Mouse (Mus musculus) adrenal gland, adult 18-20 months (tissue): ENCODE measurements around the gene Olfr1417. TPM values are rescaled to one million over a fixed set of nuclear protein-coding genes. Genes with fewer than 3 reads are reported as not detected.
"Not testable (repeated sequence)": the region's sequence is repeated elsewhere in the genome, so short reads cannot be mapped to it uniquely, and the experiment has no call there.

Source experiments
- DNase-seq, 2 experiments: peaks; one replicate each; pipeline ENCODE4 v3.0.0; 2021 to 2022; ENCODE audit warnings: low spot score in 2 of 2
- long read RNA-seq, 2 experiments: library from polyadenylated mRNA; stranded (forward); transcript quantifications; one replicate each; pipeline ENCODE4 v2.0.0; 2021
- total RNA-seq, 2 experiments: library from RNA; stranded (reverse); gene quantifications; 1 replicate in 1 of 2; 2 replicates in 1 of 2; pipeline ENCODE4 v1.2.3; 2021

Olfr1417 gene
- not detected for total RNA-seq
- long read RNA-seq, experiment 1: 0 reads
- long read RNA-seq, experiment 2: 0 reads

- no peak for DNase-seq
Measured at GRCm38 (mm10) chr19:11839119-11839518, at the start of gene Olfr1417. Olfr1417 (minus strand) TSS chr19:11839219.

GRCm38 (mm10) chr19:11886265-11886664, 47.2 kb upstream of the Olfr1417 start, which contains the start of gene Olfr1420:
Olfr1420 (plus strand) TSS chr19:11886565.
- DNase-seq: no peak

GRCm38 (mm10) chr19:11878404-11878803, 39.4 kb upstream of the Olfr1417 start:
- DNase-seq: not testable (repeated sequence)

GRCm38 (mm10) chr19:11875006-11875405, 36.0 kb upstream of the Olfr1417 start, which contains the start of gene Olfr1419:
Olfr1419 (minus strand) TSS chr19:11875106.
- DNase-seq: no peak

- no peak for DNase-seq
Measured at GRCm38 (mm10) chr19:11867837-11868236, 28.8 kb upstream of the Olfr1417 start.

- DNase-seq: no peak
Measured at GRCm38 (mm10) chr19:11860966-11861365, 21.9 kb upstream of the Olfr1417 start, which contains the start of gene Olfr1418. Olfr1418 (minus strand) TSS chr19:11861066.

- DNase-seq: peak in 1 of 2 experiments; percentile 19
Measured at GRCm38 (mm10) chr19:11856506-11856905, 17.5 kb upstream of the Olfr1417 start.

- DNase-seq: no peak
Measured at GRCm38 (mm10) chr19:11854821-11855220, 15.8 kb upstream of the Olfr1417 start.

GRCm38 (mm10) chr19:11852652-11853051, 13.6 kb upstream of the Olfr1417 start:
- DNase-seq: no peak

- no peak for DNase-seq
Measured at GRCm38 (mm10) chr19:11846333-11846732, 7.3 kb upstream of the Olfr1417 start.

- no peak for DNase-seq
Measured at GRCm38 (mm10) chr19:11823346-11824065, 15.5 kb downstream of the Olfr1417 start.

- no peak for DNase-seq
Measured at GRCm38 (mm10) chr19:11820211-11820610, 18.8 kb downstream of the Olfr1417 start.

- DNase-seq: peak; percentile 79 to 84
Measured at GRCm38 (mm10) chr19:11819800-11820199, 19.2 kb downstream of the Olfr1417 start.

- no peak for DNase-seq
Measured at GRCm38 (mm10) chr19:11819143-11819700, 19.8 kb downstream of the Olfr1417 start, which contains the start of gene Stx3. Stx3 (minus strand) TSS chr19:11819403.

GRCm38 (mm10) chr19:11818199-11819142, 20.5 kb downstream of the Olfr1417 start:
- peak; percentile 65 to 72 for DNase-seq

GRCm38 (mm10) chr19:11817586-11817985, 21.4 kb downstream of the Olfr1417 start:
- no peak for DNase-seq

GRCm38 (mm10) chr19:11816706-11817105, 22.3 kb downstream of the Olfr1417 start:
- DNase-seq: no peak

- DNase-seq: no peak
Measured at GRCm38 (mm10) chr19:11814742-11815333, 24.2 kb downstream of the Olfr1417 start.

GRCm38 (mm10) chr19:11813649-11814048, 25.4 kb downstream of the Olfr1417 start:
- DNase-seq: no peak

GRCm38 (mm10) chr19:11813136-11813535, 25.9 kb downstream of the Olfr1417 start:
- no peak for DNase-seq
